Mouse (Mus musculus): ENCODE data around the gene Yipf4. TPM values are rescaled to one million over a fixed set of nuclear protein-coding genes. Genes with fewer than 3 reads are reported as not detected.

Gene Yipf4
- polyA plus RNA-seq, 1 experiment from 2014 or later, result 59.5 TPM

GRCm38 (mm10) chr17:74512308-74512707 is 23.0 kb downstream of the Yipf4 start:
- no peak for TF ChIP-seq EP300 (IDR thresholded peaks at IDR 0.05; ENCODE audit: low read depth)
- no peak for TF ChIP-seq CTCF (IDR thresholded peaks at IDR 0.05; ENCODE audit: low read depth)
- H3K9me3 ChIP-seq (ENCODE audit: low read length), result no peaks in the 10 kb centered on the region
- ATAC-seq, result no peak

DNA sequence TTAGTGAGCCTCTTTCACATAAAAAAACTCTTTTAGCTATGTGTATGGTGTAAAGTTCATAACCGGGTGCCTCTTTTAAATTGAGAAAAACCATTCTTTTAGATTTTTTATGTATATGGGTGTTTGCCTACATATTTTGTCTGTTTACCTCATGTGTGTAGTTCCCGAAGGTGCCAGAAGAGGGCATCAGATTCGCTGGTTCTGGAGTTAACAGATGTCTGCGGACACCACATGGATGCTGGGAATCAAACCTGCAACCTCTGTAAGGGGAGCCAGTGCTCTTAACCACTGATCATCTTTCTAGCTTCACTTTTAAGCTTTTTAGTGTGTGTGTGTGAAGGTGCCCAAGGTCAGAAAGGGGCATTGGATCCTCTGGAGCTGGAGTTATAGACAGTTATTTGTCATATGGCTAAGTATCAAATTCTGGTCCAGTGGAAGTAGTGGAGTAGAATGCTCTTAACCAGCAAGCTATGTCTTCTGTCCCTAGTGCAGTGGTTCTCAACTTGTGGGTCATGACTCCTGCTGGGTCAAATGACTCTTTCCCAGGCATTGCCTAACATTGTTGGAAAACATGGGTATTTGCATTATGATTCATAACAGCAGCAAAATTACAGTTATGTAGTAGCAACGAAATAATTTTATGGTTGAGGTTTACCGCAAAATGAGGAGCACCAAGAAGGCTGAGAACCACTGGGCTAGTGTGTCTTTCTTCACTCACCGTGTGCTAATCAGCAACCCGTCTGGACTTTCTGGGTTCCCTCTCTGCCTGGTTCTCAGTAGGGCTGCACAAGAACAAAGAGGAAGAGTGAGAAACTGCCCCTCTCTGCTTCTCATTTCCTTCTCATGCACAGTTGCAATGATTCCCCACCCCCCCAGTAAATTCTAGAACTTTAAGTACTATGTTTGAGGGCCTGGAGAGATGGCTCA is 33.8 kb downstream of the Yipf4 start:
- Histone ChIP-seq H3K36me3 (replicated peaks; ENCODE audit: insufficient read depth, low read length) (no peaks in the 10 kb centered on the region), H3K4me2 (ENCODE audit: low read depth, low read length) (no peak overlapping the region), H3K9me3 (ENCODE audit: low read length) (no peaks in the 10 kb centered on the region), H3K4me3 (ENCODE audit: low read depth, low read length) (no peak overlapping the region), H3K4me1 (ENCODE audit: insufficient read depth) (peaks cover 17% of the 10 kb centered on the region), H3K9ac (replicated peaks) (no peak overlapping the region), H3K27ac (ENCODE audit: low read depth) (peak overlapping the region; percentile 22; the same call in 1 of the 2 replicates), H3K27me3 (ENCODE audit: insufficient read depth, low read length) (no peaks in the 10 kb centered on the region)
- DNase-seq, result peak; percentile 20
- peak; percentile 43 for TF ChIP-seq CTCF (IDR thresholded peaks at IDR 0.05; ENCODE audit: low read depth)
- no peak for TF ChIP-seq EP300 (IDR thresholded peaks at IDR 0.05; ENCODE audit: low read depth)
- no peak for ATAC-seq
- 70% methylated on average over 8 of the region's 8 CpGs for WGBS (ENCODE audit: insufficient replicate concordance)

More at GRCm38 (mm10) chr17:74512308-74512707, 23.0 kb downstream of the Yipf4 start:
- Histone ChIP-seq H3K36me3 (replicated peaks; ENCODE audit: insufficient read depth, low read length) (no peaks in the 10 kb centered on the region), H3K4me3 (ENCODE audit: low read depth, low read length) (no peak overlapping the region), H3K4me2 (ENCODE audit: low read depth, low read length) (no peak overlapping the region), H3K9ac (replicated peaks) (no peak overlapping the region), H3K4me1 (ENCODE audit: insufficient read depth) (no peaks in the 10 kb centered on the region), H3K27me3 (ENCODE audit: insufficient read depth, low read length) (no peaks in the 10 kb centered on the region), H3K27ac (ENCODE audit: low read depth) (no peak overlapping the region)
- 59% methylated on average over 2 of the region's 2 CpGs for WGBS (ENCODE audit: insufficient replicate concordance)
- DNase-seq, result no peak

DNA sequence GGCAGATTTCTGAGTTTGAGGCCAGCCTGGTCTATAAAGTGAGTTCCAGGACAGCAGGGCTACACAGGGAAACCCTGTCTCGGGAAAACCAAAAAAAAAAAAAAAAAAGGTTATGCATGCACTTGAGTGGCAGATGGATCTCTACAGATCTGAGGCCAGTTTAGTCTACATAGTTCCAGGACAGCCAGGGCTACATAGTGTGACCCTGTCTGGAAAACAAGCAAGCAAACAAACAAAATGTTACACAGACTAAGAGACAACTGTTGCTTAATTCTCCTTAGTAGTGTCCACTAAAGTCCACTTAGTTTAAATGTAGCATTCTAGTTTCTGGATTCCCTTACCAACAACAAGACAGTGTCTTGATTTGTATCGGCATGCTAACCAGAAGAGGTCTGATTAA is 36.8 kb downstream of the Yipf4 start:
- ATAC-seq, result no peak
- TF ChIP-seq CTCF (IDR thresholded peaks at IDR 0.05; ENCODE audit: low read depth), result no peak
- TF ChIP-seq EP300 (IDR thresholded peaks at IDR 0.05; ENCODE audit: low read depth), result no peak

DNA sequence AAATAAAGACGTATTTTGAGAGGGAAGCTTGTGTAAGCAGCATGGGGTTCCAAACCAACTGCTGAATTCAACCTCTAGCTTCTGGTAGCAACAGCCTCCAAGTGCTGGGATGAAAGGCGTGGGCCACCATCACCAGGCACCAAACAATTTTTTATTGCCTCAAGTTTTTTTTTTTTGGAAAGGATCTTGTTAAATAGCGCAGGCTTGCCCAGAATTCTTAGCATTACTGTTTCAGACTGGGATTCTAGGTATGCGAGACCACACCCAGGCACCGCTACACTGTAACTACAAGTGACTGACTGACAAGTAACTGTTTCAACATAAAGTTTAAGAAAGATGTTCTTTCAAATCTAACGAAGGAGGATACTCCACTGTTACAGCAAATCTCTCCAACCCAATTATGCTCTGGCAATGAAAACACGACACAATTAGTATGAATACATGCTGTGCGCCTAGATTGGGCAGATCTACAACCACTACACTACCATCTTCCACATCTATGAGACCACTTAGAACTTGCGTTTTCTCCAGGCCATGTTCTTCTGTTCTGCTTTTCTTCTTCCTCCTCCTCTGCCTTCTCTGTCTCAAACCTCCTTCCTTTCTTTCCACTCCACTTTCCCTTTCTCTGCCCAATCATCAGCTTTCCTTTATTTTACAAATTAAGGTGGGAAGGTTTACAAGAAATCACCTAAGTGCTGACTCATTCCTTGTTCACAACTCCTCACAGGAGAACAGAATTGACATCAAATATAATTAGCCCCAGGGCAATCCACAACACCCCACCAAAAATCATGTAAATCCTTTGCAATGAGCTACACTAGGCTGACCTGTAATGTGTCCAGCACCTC is 37.7 kb downstream of the Yipf4 start:
- Histone ChIP-seq H3K4me2 (ENCODE audit: low read depth, low read length) (peak overlapping the region; percentile 84), H3K27me3 (ENCODE audit: insufficient read depth, low read length) (no peaks in the 10 kb centered on the region), H3K27ac (ENCODE audit: low read depth) (peak overlapping the region; percentile 99), H3K4me3 (ENCODE audit: low read depth, low read length) (peak overlapping the region; percentile 85), H3K4me1 (ENCODE audit: insufficient read depth) (peaks cover 30% of the 10 kb centered on the region), H3K36me3 (replicated peaks; ENCODE audit: insufficient read depth, low read length) (no peaks in the 10 kb centered on the region), H3K9me3 (ENCODE audit: low read length) (no peaks in the 10 kb centered on the region), H3K9ac (replicated peaks) (peak overlapping the region; percentile 70)
- WGBS (ENCODE audit: insufficient replicate concordance), result 69% methylated on average over 9 of the region's 9 CpGs
- DNase-seq (no peak), ATAC-seq (no peak)
- TF ChIP-seq CTCF (IDR thresholded peaks at IDR 0.05; ENCODE audit: low read depth) (no peak), EP300 (IDR thresholded peaks at IDR 0.05; ENCODE audit: low read depth) (no peak)

More for the DNA sequence above, 36.8 kb downstream of the Yipf4 start:
- H3K4me1 ChIP-seq (ENCODE audit: insufficient read depth), result peaks cover 30% of the 10 kb centered on the region
- H3K27ac ChIP-seq (ENCODE audit: low read depth), result peak overlapping the region; percentile 99; the same call in 1 of the 2 replicates
- H3K27me3 ChIP-seq (ENCODE audit: insufficient read depth, low read length), result no peaks in the 10 kb centered on the region
- DNase-seq, result no peak
- no peaks in the 10 kb centered on the region for H3K36me3 ChIP-seq (replicated peaks; ENCODE audit: insufficient read depth, low read length)
- WGBS (ENCODE audit: insufficient replicate concordance), result 88% methylated on average over 2 of the region's 2 CpGs
- H3K4me2 ChIP-seq (ENCODE audit: low read depth, low read length), result no peak overlapping the region
- H3K4me3 ChIP-seq (ENCODE audit: low read depth, low read length), result no peak overlapping the region
- no peaks in the 10 kb centered on the region for H3K9me3 ChIP-seq (ENCODE audit: low read length)
- H3K9ac ChIP-seq (replicated peaks), result no peak overlapping the region

DNA sequence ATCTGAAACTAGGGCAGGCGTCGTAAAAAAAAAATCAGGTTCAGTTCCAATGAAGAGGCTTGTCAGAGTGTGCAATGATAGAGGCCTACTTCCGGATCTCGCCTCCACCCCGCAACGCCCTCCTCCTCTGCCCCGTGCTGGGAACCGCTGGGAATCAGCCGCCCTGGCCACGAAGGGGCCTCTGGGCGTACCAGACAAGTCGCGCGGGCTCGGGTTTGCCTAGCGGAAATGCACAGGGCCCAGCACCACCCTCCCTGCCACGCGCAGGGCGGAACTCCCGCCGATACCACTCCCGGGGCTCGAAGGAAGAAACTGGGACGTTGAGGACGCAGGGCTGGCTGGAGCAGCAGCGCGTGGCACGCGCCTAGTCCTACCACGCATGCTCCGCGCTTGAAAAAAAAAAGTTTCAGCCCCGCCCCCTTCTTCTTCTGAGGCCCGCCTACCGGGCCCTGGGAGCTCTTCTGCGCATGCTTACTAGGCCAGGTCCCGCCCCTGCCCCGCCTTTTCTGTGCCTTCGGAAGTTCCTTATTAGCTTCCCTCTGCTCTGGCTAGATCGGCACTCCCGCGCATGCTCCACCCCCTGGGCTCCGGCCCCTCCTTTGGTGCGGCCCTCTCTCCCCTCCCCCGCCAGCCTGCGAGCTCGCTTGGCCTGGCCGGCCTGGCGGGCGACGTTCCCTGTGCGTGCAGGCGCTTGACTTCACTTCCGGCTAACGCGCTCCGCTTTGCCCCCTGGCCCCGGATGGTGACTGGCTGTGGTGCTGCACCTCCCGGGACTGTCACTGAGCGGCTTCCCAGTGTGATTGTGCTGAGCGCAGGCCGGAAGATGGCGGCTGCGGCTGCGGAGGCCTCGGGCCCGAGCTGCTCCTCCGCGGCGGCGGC is 38.7 kb downstream of the Yipf4 start, which contains the start of gene Birc6:
Gene Birc6 (plus strand): TSS at position 567 of the 879 bp plus-strand sequence.
- Histone ChIP-seq H3K27me3 (ENCODE audit: insufficient read depth, low read length) (no peaks in the 10 kb centered on the region), H3K27ac (ENCODE audit: low read depth) (peak within 1 kb of the TSS; percentile 99), H3K4me2 (ENCODE audit: low read depth, low read length) (peak within 1 kb of the TSS; percentile 84), H3K4me1 (ENCODE audit: insufficient read depth) (peaks cover 30% of the 10 kb centered on the region), H3K9ac (replicated peaks) (peak within 1 kb of the TSS; percentile 91), H3K9me3 (ENCODE audit: low read length) (no peaks in the 10 kb centered on the region), H3K36me3 (replicated peaks; ENCODE audit: insufficient read depth, low read length) (no peaks in the 10 kb centered on the region), H3K4me3 (ENCODE audit: low read depth, low read length) (peak within 1 kb of the TSS; percentile 85)
- WGBS (ENCODE audit: insufficient replicate concordance), result under 1% methylated on average over 66 of the region's 71 CpGs
- peak; percentile 100 for DNase-seq
- TF ChIP-seq EP300 (IDR thresholded peaks at IDR 0.05; ENCODE audit: low read depth), result peak; percentile 38; the same call in 1 of the 2 replicates
- 0 out of 2 replicates have a peak, but pooled peaks have one; percentile 11 for TF ChIP-seq CTCF (IDR thresholded peaks at IDR 0.05; ENCODE audit: low read depth)
- peak; percentile 94 for ATAC-seq

Data from liver, postnatal 0 days (tissue).